Mouse (Mus musculus) myocyte (in vitro differentiated cells): Measurements from ENCODE around the gene Mcoln1. TPM values are rescaled to one million over a fixed set of nuclear protein-coding genes. Genes with fewer than 3 reads are reported as not detected.

ENCODE experiments used
- H3K27me3 ChIP-seq: one replicate; pipeline ENCODE4 v1.6.1; 2011; ENCODE audit not compliant: control insufficient read depth, insufficient read depth, insufficient read length
- H3K36me3 ChIP-seq: one replicate; pipeline ENCODE4 v1.6.1; 2011; ENCODE audit not compliant: control insufficient read depth, insufficient read depth
- H3K4me2 ChIP-seq: one replicate; pipeline ENCODE4 v1.6.1; 2011; ENCODE audit warnings: low read depth, control low read depth
- H3K4me3 ChIP-seq: one replicate; pipeline ENCODE4 v1.5.1; 2011; ENCODE audit warnings: mild to moderate bottlenecking, control low read depth, moderate library complexity
- H3K79me2 ChIP-seq: one replicate; pipeline ENCODE4 v1.6.1; 2011; ENCODE audit not compliant: control insufficient read depth, insufficient read depth
- H3ac ChIP-seq: one replicate; pipeline ENCODE4 v1.6.1; 2011; ENCODE audit not compliant: control insufficient read depth, insufficient read length
- CEBPB ChIP-seq: IDR thresholded peaks from 2 replicates; pipeline ENCODE4 v1.6.1; 2011; ENCODE audit warnings: mild to moderate bottlenecking, moderate library complexity; ENCODE audit not compliant: poor library complexity, insufficient read depth, severe bottlenecking
- E2F4 ChIP-seq: IDR thresholded peaks from one replicate; pipeline ENCODE4 v1.6.1; 2011; ENCODE audit warnings: mild to moderate bottlenecking, control low read depth, moderate library complexity; ENCODE audit not compliant: insufficient read depth
- MAX ChIP-seq: IDR thresholded peaks from one replicate; pipeline ENCODE4 v1.6.1; 2011; ENCODE audit warnings: low read depth, mild to moderate bottlenecking, control low read depth
- MYOD1 ChIP-seq, 3 experiments: IDR thresholded peaks; one replicate each; pipeline ENCODE4 v1.6.1; 2011; ENCODE audit warnings: control low read depth in 2 of 3, low read depth in 2 of 3, mild to moderate bottlenecking in 2 of 3, moderate library complexity in 1 of 3; ENCODE audit not compliant: insufficient read length in 2 of 3, control insufficient read depth in 1 of 3
- MYOG ChIP-seq, 3 experiments: IDR thresholded peaks; one replicate each; pipeline ENCODE4 v1.6.1; 2011; ENCODE audit warnings: control low read depth in 2 of 3, low read depth in 2 of 3, mild to moderate bottlenecking in 2 of 3; ENCODE audit not compliant: insufficient read length in 2 of 3, control insufficient read depth in 1 of 3, insufficient read depth in 1 of 3
- POLR2A ChIP-seq: IDR thresholded peaks from one replicate; pipeline ENCODE4 v1.6.1; 2011; ENCODE audit warnings: low read depth, mild to moderate bottlenecking, control low read depth, moderate library complexity; ENCODE audit not compliant: insufficient read length
- POLR2AphosphoS2 ChIP-seq: IDR thresholded peaks from one replicate; pipeline ENCODE4 v1.6.1; 2011; ENCODE audit warnings: low read depth, control low read depth; ENCODE audit not compliant: insufficient read length
- REST ChIP-seq: IDR thresholded peaks from one replicate; pipeline ENCODE4 v1.6.1; 2011; ENCODE audit warnings: mild to moderate bottlenecking, control low read depth, moderate library complexity; ENCODE audit not compliant: insufficient read depth, insufficient read length
- SRF ChIP-seq: IDR thresholded peaks from one replicate; pipeline ENCODE4 v1.6.1; 2011; ENCODE audit warnings: low read depth; ENCODE audit not compliant: control insufficient read depth, insufficient read length
- TCF12 ChIP-seq: IDR thresholded peaks from one replicate; pipeline ENCODE4 v1.6.1; 2011; ENCODE audit warnings: mild to moderate bottlenecking, control low read depth; ENCODE audit not compliant: poor library complexity, insufficient read depth, severe bottlenecking
- TCF3 ChIP-seq: IDR thresholded peaks from one replicate; pipeline ENCODE4 v1.6.1; 2011; ENCODE audit warnings: low read depth, control low read depth; ENCODE audit not compliant: insufficient read length
- USF1 ChIP-seq: IDR thresholded peaks from one replicate; pipeline ENCODE4 v1.6.1; 2011; ENCODE audit warnings: low read depth, mild to moderate bottlenecking, control low read depth, moderate library complexity
- polyA plus RNA-seq: library from polyadenylated mRNA; unstranded; fragments of >200 nt; fragmentation: generic; extraction: Trizol; gene quantifications from one replicate; pipeline ENCODE4 v1.2.1, GENCODE M21; 2012; ENCODE audit warnings: missing spikeins

The Mcoln1 gene
- polyA plus RNA-seq, 1 experiment, result 44.1 TPM

- TF ChIP-seq E2F4 (no peak), POLR2A (no peak), MYOG (IDR thresholded peaks at IDR 0.05; ENCODE audit: control insufficient read depth in 1 of 3, insufficient read depth in 1 of 3, insufficient read length in 2 of 3, low read depth in 2 of 3) (peak in 1 of 3 experiments; percentile 2), MYOD1 (IDR thresholded peaks at IDR 0.05; ENCODE audit: control insufficient read depth in 1 of 3, insufficient read length in 2 of 3, low read depth in 2 of 3) (no peak), SRF (no peak), TCF3 (no peak)
- H3K79me2 ChIP-seq, result peaks cover 3% of the 10 kb centered on the region
- H3K4me2 ChIP-seq, result no peak overlapping the region
- H3K36me3 ChIP-seq, result no peaks in the 10 kb centered on the region
- H3ac ChIP-seq, result no peak overlapping the region
- H3K4me3 ChIP-seq, result no peak overlapping the region
- no peaks in the 10 kb centered on the region for H3K27me3 ChIP-seq
Measured at GRCm38 (mm10) chr8:3495578-3496427, 4.5 kb upstream of the Mcoln1 start.

GRCm38 (mm10) chr8:3496428-3496748, 3.9 kb upstream of the Mcoln1 start:
- H3K79me2 ChIP-seq, result peaks cover 6% of the 10 kb centered on the region
- H3K36me3 ChIP-seq, result no peaks in the 10 kb centered on the region
- H3K4me3 ChIP-seq, result no peak overlapping the region
- no peaks in the 10 kb centered on the region for H3K27me3 ChIP-seq
- H3ac ChIP-seq, result no peak overlapping the region
- TF ChIP-seq USF1, result no peak
- no peak for TF ChIP-seq TCF3
- TF ChIP-seq TCF12, result no peak
- no peak for TF ChIP-seq REST
- TF ChIP-seq POLR2A, result no peak
- TF ChIP-seq SRF, result no peak
- no peak for TF ChIP-seq POLR2AphosphoS2
- no peak for TF ChIP-seq MYOG (IDR thresholded peaks at IDR 0.05; ENCODE audit: control insufficient read depth in 1 of 3, insufficient read depth in 1 of 3, insufficient read length in 2 of 3, low read depth in 2 of 3)
- TF ChIP-seq E2F4, result no peak
- H3K4me2 ChIP-seq, result no peak overlapping the region

DNA sequence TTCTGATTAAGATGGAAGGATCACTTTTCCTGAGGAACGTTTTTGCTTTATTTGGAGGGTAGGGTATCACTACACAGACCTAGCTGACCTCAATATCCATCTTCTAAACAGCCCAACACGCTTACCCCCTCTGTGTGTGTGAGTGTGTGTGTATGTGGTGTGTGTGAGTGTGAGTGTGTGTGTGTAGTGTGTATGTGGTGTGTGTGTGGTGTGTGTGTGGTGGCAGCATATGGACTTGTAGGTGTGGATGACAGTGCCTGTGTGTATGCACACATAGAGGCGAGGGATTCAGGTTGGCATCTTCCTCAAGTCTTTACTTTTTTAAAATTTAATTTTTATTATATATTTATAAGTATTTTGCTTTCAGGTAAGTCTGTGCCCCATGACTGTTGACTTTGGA, 1.7 kb upstream of the Mcoln1 start:
- H3K79me2 ChIP-seq, result peaks cover 6% of the 10 kb centered on the region
- H3K36me3 ChIP-seq, result no peaks in the 10 kb centered on the region
- H3ac ChIP-seq, result no peak overlapping the region
- H3K4me3 ChIP-seq, result no peak overlapping the region
- no peaks in the 10 kb centered on the region for H3K27me3 ChIP-seq
- TF ChIP-seq POLR2AphosphoS2 (peak; percentile 80), REST (no peak)
- no peak overlapping the region for H3K4me2 ChIP-seq

- Histone ChIP-seq H3K4me2 (peak overlapping the region; percentile 99), H3K36me3 (no peaks in the 10 kb centered on the region), H3K27me3 (no peaks in the 10 kb centered on the region), H3K79me2 (peaks cover 6% of the 10 kb centered on the region), H3ac (peak overlapping the region; percentile 21), H3K4me3 (peak overlapping the region; percentile 53)
- TF ChIP-seq MYOG (IDR thresholded peaks at IDR 0.05; ENCODE audit: control insufficient read depth in 1 of 3, insufficient read depth in 1 of 3, insufficient read length in 2 of 3, low read depth in 2 of 3) (no peak), TCF12 (no peak), CEBPB (no peak), REST (no peak), POLR2AphosphoS2 (no peak), E2F4 (no peak), TCF3 (no peak), MYOD1 (IDR thresholded peaks at IDR 0.05; ENCODE audit: control insufficient read depth in 1 of 3, insufficient read length in 2 of 3, low read depth in 2 of 3) (no peak), SRF (no peak), USF1 (no peak), POLR2A (no peak), MAX (no peak)
Measured at GRCm38 (mm10) chr8:3499751-3500150, 506 bp upstream of the Mcoln1 start.

- TF ChIP-seq POLR2A (no peak), TCF12 (no peak), SRF (no peak), REST (no peak), USF1 (no peak), MAX (no peak), E2F4 (no peak), MYOD1 (IDR thresholded peaks at IDR 0.05; ENCODE audit: control insufficient read depth in 1 of 3, insufficient read length in 2 of 3, low read depth in 2 of 3) (no peak)
- peaks cover 3% of the 10 kb centered on the region for H3K36me3 ChIP-seq
- no peak overlapping the region for H3ac ChIP-seq
Measured at GRCm38 (mm10) chr8:3502217-3502616, 2.0 kb downstream of the Mcoln1 start.

More at GRCm38 (mm10) chr8:3502217-3502616, 2.0 kb downstream of the Mcoln1 start:
- no peak overlapping the region for H3K4me3 ChIP-seq
- H3K4me2 ChIP-seq, result no peak overlapping the region
- H3K79me2 ChIP-seq, result peaks cover 6% of the 10 kb centered on the region
- H3K27me3 ChIP-seq, result no peaks in the 10 kb centered on the region
